Mouse (Mus musculus) embryonic facial prominence, embryonic 10.5 days (tissue): ENCODE data around the gene Siah2. TPM values are rescaled to one million over a fixed set of nuclear protein-coding genes. Genes with fewer than 3 reads are reported as not detected.

Source experiments
- DNase-seq: peaks from one replicate; pipeline ENCODE4 v3.0.0-alpha.2; 2017; ENCODE audit warnings: low spot score
- H3K27ac ChIP-seq: fragments of 300-500 bp; sonication (generic); replicated peaks from 2 replicates; pipeline ENCODE4 v1.5.1; 2016; ENCODE audit warnings: mild to moderate bottlenecking
- H3K27me3 ChIP-seq: fragments of 300-500 bp; sonication (generic); replicated peaks from 2 replicates; pipeline ENCODE4 v1.6.1; 2016; ENCODE audit warnings: low read depth, mild to moderate bottlenecking; ENCODE audit not compliant: poor library complexity, severe bottlenecking
- H3K36me3 ChIP-seq: fragments of 300-500 bp; sonication (generic); replicated peaks from 2 replicates; pipeline ENCODE4 v1.6.1; 2016; ENCODE audit warnings: mild to moderate bottlenecking, moderate library complexity
- H3K4me1 ChIP-seq: fragments of 300-500 bp; sonication (generic); 2 replicates; pipeline ENCODE4 v1.6.1; 2016
- H3K4me3 ChIP-seq: fragments of 300-500 bp; sonication (generic); 2 replicates; pipeline ENCODE4 v1.5.1; 2016; ENCODE audit warnings: mild to moderate bottlenecking, moderate library complexity
- H3K9me3 ChIP-seq: fragments of 300-500 bp; sonication (generic); 2 replicates; pipeline ENCODE4 v1.6.1; 2016; ENCODE audit warnings: mild to moderate bottlenecking
- WGBS: fragments of 180-500 bp; shearing (Covaris S2); methylation state at CpG from one replicate; pipeline ENCODE4 v1.1.7; 2016; 5-methylcytosine and 5-hydroxymethylcytosine counted together
- polyA plus RNA-seq: library from polyadenylated mRNA; unstranded; fragments of >200 nt; fragmentation: Nextera tagmentation; extraction: Ambion mirVana; gene quantifications from 2 replicates; pipeline ENCODE4 v1.2.1, GENCODE M21; 2016

The Siah2 gene
- polyA plus RNA-seq, 1 experiment from 2014 or later: 2.1 TPM

GRCm38 (mm10) chr3:58716705-58717104, 24.5 kb upstream of the Siah2 start:
- no peak for DNase-seq
- WGBS: 87% methylated on average over 2 of the region's 2 CpGs
- Histone ChIP-seq H3K4me3 (no peak overlapping the region), H3K36me3 (no peaks in the 10 kb centered on the region), H3K27ac (no peak overlapping the region), H3K27me3 (no peaks in the 10 kb centered on the region), H3K4me1 (peaks cover 5% of the 10 kb centered on the region), H3K9me3 (peaks cover 6% of the 10 kb centered on the region)

DNA sequence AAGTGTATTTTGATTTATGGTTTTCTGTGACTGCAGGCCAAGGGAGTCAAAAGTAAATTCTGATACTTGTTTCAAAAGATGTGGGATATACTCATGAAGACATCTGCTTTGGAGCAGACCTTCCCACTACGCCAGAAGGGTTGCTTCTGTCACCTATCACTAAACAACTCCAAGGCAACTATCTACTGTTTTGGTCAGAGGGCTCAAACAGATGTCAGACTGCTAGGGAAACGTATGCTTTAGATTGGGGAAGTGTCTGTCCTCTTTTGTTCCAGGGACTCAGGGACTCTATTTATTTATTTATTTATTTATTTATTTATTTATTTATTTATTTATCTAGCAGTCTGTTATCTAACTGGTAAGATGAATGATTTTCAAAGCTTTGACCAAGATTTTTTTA, 22.6 kb upstream of the Siah2 start:
- no peak overlapping the region for H3K4me3 ChIP-seq
- H3K4me1 ChIP-seq: peaks cover 5% of the 10 kb centered on the region
- H3K27ac ChIP-seq: no peak overlapping the region
- peaks cover 6% of the 10 kb centered on the region for H3K9me3 ChIP-seq
- WGBS: 79% methylated on average over 2 of the region's 2 CpGs
- H3K27me3 ChIP-seq: no peaks in the 10 kb centered on the region
- DNase-seq: no peak
- no peaks in the 10 kb centered on the region for H3K36me3 ChIP-seq

DNA sequence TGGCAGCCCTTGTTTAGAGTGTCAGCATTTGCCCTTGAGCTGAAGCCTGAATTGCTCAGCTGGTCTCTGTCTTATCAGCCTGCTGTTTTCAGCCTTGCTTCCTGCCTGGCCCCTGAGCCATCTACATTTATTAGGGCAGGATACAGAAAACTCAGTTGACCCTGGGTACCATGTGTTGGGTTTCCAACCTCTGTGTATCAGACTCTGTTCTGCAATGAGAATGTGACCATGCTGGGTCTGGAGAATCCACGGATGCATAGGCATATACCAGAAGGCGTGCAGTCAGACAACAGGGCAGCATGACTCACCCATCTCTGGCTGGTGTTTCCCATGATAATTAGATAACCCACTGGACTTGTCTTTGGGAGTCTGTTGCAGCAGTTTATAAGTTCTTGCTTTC, 21.8 kb upstream of the Siah2 start:
- H3K36me3 ChIP-seq: no peaks in the 10 kb centered on the region
- H3K27ac ChIP-seq: no peak overlapping the region
- H3K4me3 ChIP-seq: no peak overlapping the region
- no peak for DNase-seq
- no peaks in the 10 kb centered on the region for H3K27me3 ChIP-seq
- 78% methylated on average over 2 of the region's 2 CpGs for WGBS
- H3K4me1 ChIP-seq: peaks cover 5% of the 10 kb centered on the region
- H3K9me3 ChIP-seq: peaks cover 6% of the 10 kb centered on the region

GRCm38 (mm10) chr3:58713191-58713590, 21.0 kb upstream of the Siah2 start:
- Histone ChIP-seq H3K27me3 (no peaks in the 10 kb centered on the region), H3K36me3 (no peaks in the 10 kb centered on the region), H3K9me3 (peaks cover 6% of the 10 kb centered on the region), H3K27ac (no peak overlapping the region), H3K4me1 (peaks cover 5% of the 10 kb centered on the region), H3K4me3 (no peak overlapping the region)
- no peak for DNase-seq
- WGBS: 93% methylated on average over 4 of the region's 4 CpGs

DNA sequence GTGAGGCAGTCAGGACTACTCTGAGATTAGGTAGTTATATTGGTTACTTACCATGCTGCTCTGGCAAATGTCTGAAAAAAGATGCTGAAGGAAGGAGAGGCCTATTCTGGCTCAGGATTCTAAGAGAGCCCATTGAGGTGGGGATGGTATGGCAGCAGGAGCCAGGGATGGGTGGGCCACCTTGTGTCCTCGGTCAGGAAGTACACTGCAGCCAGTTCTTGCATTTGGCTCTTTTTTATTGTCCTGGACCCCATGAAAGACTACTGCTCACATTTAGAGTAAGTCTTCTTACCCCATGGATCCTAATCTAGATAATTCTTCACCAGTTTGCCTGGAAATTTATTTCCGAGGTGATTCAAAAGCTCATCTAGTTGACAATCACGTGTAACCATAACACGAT, 12.3 kb upstream of the Siah2 start:
- no peaks in the 10 kb centered on the region for H3K27me3 ChIP-seq
- no peak for DNase-seq
- 80% methylated on average over 4 of the region's 4 CpGs for WGBS
- H3K4me3 ChIP-seq: no peak overlapping the region
- H3K4me1 ChIP-seq: no peaks in the 10 kb centered on the region
- no peaks in the 10 kb centered on the region for H3K36me3 ChIP-seq
- no peaks in the 10 kb centered on the region for H3K9me3 ChIP-seq
- H3K27ac ChIP-seq: no peak overlapping the region

DNA sequence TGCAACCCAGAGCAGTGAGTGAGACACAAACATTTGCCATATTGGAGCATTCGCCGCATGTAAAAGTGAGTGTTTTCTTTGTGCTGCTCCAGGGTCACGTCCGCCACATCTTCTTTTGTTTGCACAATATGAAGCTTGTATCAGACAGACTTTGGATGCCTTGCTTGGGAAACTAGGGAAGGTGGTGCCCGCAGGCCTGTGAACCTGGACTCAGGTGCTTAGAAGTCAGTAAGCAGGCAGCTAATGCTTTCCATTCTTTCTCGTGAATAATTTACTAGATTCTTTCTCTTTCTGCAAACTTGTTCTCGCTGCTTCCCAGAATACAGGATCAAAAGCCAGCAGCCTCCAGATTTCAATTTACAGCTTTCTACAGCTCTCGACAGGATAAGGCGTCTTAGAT, 11.5 kb upstream of the Siah2 start:
- H3K27ac ChIP-seq: no peak overlapping the region
- no peak for DNase-seq
- 87% methylated on average over 9 of the region's 9 CpGs for WGBS
- no peak overlapping the region for H3K4me3 ChIP-seq
- H3K27me3 ChIP-seq: no peaks in the 10 kb centered on the region
- no peaks in the 10 kb centered on the region for H3K9me3 ChIP-seq
- H3K36me3 ChIP-seq: no peaks in the 10 kb centered on the region
- H3K4me1 ChIP-seq: no peaks in the 10 kb centered on the region

- no peak overlapping the region for H3K27ac ChIP-seq
- H3K4me1 ChIP-seq: no peaks in the 10 kb centered on the region
- H3K36me3 ChIP-seq: no peaks in the 10 kb centered on the region
- H3K27me3 ChIP-seq: no peaks in the 10 kb centered on the region
- H3K4me3 ChIP-seq: no peak overlapping the region
- no peaks in the 10 kb centered on the region for H3K9me3 ChIP-seq
- no peak for DNase-seq
- 84% methylated on average over 1 of the region's 1 CpGs for WGBS
Observed at GRCm38 (mm10) chr3:58702329-58702728, 10.1 kb upstream of the Siah2 start.

DNA sequence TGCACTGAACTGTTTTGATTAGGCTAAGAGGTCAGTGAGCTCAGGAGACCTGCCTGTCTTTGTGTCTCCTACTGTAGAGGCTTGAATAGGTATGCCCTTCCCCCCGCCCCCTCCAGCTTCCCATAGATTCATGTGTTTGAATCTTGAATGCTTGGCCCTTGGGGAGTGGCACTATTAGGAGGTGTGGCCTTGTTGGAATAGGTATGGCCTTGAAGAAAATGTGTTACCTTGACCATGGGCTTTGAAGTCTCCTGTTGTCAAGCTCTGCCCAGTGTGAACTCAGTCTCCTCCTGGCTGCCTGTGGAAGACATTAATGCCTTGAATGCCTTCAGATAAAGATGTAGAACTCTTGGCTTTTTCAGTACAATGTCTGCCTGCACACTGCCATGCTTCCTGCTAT, 9.2 kb upstream of the Siah2 start:
- H3K27ac ChIP-seq: no peak overlapping the region
- no peak for DNase-seq
- 78% methylated on average over 1 of the region's 1 CpGs for WGBS
- H3K4me1 ChIP-seq: no peaks in the 10 kb centered on the region
- H3K9me3 ChIP-seq: no peaks in the 10 kb centered on the region
- no peak overlapping the region for H3K4me3 ChIP-seq
- H3K36me3 ChIP-seq: no peaks in the 10 kb centered on the region
- H3K27me3 ChIP-seq: no peaks in the 10 kb centered on the region; the same call in 1 of the 2 replicates

DNA sequence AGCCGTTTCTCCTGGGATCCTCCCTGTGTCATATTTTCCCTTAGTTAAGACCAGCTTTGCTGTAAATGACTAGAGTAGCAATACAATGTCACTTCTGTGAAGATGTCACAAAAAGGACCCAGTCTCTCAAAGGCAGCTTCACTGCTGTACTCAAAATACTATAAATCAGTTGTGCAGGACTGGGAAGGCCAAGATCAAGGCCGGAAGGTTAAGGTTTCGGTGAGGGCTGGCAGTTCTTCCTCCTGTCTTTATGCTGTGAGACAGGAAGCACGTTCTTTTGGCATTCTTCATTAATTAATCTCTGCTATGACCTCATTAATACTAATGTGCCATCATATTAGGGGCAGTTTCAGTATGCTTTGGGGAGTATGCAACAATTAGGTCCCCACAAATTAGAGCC, 5.7 kb upstream of the Siah2 start:
- no peak overlapping the region for H3K27ac ChIP-seq
- H3K4me3 ChIP-seq: no peak overlapping the region
- no peaks in the 10 kb centered on the region for H3K9me3 ChIP-seq
- H3K27me3 ChIP-seq: peaks cover 22% of the 10 kb centered on the region
- no peak for DNase-seq
- no peaks in the 10 kb centered on the region for H3K4me1 ChIP-seq
- H3K36me3 ChIP-seq: no peaks in the 10 kb centered on the region
- WGBS: 85% methylated on average over 4 of the region's 4 CpGs

GRCm38 (mm10) chr3:58696806-58697205, 4.6 kb upstream of the Siah2 start:
- 62% methylated on average over 3 of the region's 3 CpGs for WGBS
- Histone ChIP-seq H3K4me1 (peaks cover 8% of the 10 kb centered on the region), H3K36me3 (no peaks in the 10 kb centered on the region), H3K4me3 (no peak overlapping the region), H3K9me3 (no peaks in the 10 kb centered on the region), H3K27ac (no peak overlapping the region), H3K27me3 (peaks cover 28% of the 10 kb centered on the region)
- DNase-seq: no peak

DNA sequence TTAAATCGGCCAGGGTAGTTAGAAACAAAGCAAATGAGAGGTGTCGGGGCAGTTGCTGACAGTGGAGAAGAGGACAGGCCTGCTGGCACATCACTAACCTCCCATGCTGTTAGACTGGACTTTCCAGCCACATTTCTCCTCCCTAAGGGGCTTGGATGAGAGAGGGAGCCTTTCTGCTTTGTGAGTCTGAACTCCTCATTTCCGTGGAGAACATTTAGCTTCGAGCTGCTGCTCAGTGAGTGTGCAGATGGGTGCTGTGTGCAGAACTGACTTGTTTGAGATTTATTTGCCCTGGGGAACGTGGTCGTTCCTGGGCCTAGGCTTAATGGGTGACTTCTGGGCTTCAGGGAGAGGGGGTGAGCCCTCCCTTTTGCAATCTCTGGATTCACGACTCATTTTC, 3.3 kb upstream of the Siah2 start:
- DNase-seq: no peak
- Histone ChIP-seq H3K27ac (no peak overlapping the region), H3K4me1 (peaks cover 17% of the 10 kb centered on the region), H3K9me3 (no peaks in the 10 kb centered on the region), H3K4me3 (no peak overlapping the region), H3K36me3 (no peaks in the 10 kb centered on the region), H3K27me3 (peaks cover 36% of the 10 kb centered on the region)
- 59% methylated on average over 7 of the region's 7 CpGs for WGBS

DNA sequence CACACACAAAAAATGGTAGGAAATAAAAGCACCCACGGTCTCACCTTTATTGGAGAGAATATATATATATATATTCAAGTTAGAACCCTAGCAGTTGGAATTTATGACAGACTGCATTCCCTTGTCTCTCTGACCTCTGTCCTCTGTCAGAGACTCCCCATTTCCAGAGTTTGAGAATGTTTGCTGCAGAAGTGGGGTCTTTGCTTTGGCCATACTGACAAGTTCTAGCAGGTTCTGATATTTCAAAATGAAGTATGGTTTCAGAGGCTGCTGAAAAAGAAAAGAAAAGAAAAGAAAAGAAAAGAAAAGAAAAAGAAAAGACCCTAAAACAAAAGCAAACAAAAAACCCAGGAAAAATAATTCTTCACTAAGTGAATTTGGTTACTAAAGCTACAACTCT, 2.8 kb upstream of the Siah2 start:
- Histone ChIP-seq H3K36me3 (no peaks in the 10 kb centered on the region), H3K9me3 (no peaks in the 10 kb centered on the region), H3K27me3 (peaks cover 40% of the 10 kb centered on the region), H3K27ac (no peak overlapping the region), H3K4me3 (no peak overlapping the region), H3K4me1 (peaks cover 22% of the 10 kb centered on the region)
- DNase-seq: no peak
- WGBS: 93% methylated on average over 1 of the region's 1 CpGs

GRCm38 (mm10) chr3:58693331-58693730, 1.1 kb upstream of the Siah2 start:
- no peak overlapping the region for H3K4me3 ChIP-seq
- H3K9me3 ChIP-seq: no peaks in the 10 kb centered on the region
- H3K27ac ChIP-seq: no peak overlapping the region
- peaks cover 28% of the 10 kb centered on the region for H3K4me1 ChIP-seq
- 81% methylated on average over 7 of the region's 7 CpGs for WGBS
- DNase-seq: no peak
- H3K36me3 ChIP-seq: no peaks in the 10 kb centered on the region
- peaks cover 53% of the 10 kb centered on the region for H3K27me3 ChIP-seq

DNA sequence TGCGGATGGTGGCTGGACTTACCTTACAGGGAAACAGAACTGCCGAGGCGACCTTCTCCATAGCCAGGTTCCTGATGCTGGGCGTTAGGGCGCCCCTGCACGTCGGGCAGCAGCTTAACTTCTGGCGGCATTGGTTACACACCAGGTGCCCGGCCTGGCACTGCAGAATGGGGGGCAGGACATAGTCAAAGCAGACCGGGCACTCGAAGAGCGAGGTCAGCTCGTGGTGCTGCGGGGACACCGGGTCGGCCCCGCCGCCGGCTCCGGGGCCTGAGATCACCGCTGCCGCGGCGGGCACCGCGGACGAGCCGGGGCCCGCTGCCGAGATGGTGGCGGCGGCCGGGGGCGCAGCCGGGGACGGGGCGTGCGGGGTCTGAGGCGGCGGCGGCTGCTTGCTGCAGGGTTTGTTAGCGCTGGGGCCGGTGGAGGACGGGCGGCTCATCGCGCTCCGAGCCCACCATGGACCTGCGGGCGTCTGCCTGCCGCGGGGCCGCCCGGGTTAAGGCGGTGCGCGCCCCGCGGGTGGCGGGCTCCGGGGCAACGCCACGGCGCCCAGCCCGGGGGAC, 743 bp downstream of the Siah2 start:
- WGBS: 1% methylated on average over 62 of the region's 65 CpGs
- H3K27ac ChIP-seq: peak overlapping the region; percentile 83

More for the DNA sequence above, 743 bp downstream of the Siah2 start:
- DNase-seq: peak; percentile 69
- H3K4me3 ChIP-seq: peak overlapping the region; percentile 81
- peaks cover 28% of the 10 kb centered on the region for H3K4me1 ChIP-seq
- no peaks in the 10 kb centered on the region for H3K36me3 ChIP-seq
- H3K27me3 ChIP-seq: peaks cover 53% of the 10 kb centered on the region
- no peaks in the 10 kb centered on the region for H3K9me3 ChIP-seq
